Mouse (Mus musculus) frontal cortex, adult (tissue): ENCODE measurements around the gene Cds1.
A peak's percentile ranks its signal among the peaks of the same experiment; 100 is the strongest.

Source experiments
- ATAC-seq: cut with Nextera tagmentation; 2 replicates; pipeline ENCODE4 v1.9.2; 2017; ENCODE audit warnings: mild to moderate bottlenecking, moderate library complexity, mixed read lengths; ENCODE audit not compliant: low TSS enrichment

Gene Cds1

DNA sequence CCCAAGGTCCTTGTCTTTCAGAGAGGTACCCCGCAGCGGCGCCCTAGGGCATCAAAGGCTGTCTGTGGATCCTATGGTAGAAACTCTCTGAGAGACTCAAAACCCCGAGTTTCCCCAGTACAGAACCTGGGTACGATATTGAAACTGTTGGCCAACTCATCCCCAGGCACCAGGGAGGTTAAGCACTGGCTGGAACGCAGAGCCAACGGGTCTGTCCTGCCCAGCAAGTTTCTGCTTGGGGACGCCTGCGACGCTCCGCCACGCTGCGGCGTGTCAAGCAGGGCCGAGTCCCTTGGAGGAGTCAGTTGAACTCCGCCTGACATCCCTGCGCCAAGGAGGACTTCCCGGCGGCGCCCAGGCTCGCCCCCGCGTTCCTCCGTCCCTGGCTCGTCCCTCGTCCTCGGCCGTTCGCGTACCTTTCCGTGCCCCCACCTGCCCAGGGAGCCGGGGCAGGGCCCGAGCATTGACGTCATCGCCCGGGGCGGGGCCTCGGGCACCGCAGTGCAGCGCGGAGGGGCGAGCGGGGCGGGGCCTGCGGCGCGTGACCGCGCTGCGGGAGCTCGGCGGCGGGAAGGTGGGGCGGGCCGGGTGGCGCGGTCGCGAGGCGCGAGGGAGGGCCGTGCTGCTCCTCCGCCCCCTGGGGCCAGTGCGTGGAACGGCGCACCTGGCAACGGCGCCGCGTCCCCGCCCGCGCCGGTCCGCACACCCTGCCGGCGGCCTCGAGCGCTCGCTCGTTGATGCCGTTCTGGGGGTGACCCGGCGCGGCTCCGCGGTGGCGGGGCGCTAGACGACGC is at the start of gene Cds1:
TSS of gene Cds1 (plus strand) at position 577 of the 794 bp plus-strand sequence.
- ATAC-seq = peak; percentile 75

DNA sequence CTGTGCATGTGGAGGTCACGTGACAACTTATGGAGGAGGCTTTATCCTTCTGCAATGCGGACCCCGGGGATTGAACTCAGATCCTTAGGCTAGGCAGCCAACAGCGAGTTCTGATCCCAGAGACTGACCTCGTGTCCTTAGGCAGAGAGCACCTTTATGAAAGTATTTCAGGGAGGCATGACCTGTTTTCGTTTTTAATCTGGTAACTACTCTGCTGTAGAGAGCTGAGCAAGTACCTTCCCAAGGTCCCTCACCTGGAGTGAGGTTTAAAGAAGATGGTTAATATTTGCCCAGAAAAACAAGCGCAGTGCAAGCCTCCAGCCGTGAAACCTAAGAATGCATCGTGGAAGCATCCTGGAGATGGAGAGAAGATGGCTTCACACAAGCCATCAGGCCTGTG is 40.7 kb upstream of the Cds1 start:
- ATAC-seq = no peak

DNA sequence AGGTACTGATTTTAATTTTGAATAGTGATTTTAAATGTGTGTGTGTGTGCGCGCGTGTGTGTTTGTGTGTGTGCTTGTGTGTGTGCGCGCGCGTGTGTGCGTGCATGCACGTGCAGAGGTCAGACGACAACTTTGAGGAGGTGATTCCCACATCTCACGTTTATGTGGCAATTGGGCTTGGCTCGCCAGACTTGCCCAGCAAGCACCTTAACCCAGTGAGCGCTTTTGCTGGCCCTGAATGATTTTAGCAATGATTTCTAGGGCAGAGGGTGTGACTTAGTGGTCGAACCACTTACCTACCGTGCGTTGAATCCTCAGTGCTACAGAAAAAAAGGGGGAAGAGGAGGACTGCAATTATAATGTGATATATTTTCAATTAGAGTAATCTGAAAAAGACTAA is 40.2 kb upstream of the Cds1 start:
- ATAC-seq = no peak

DNA sequence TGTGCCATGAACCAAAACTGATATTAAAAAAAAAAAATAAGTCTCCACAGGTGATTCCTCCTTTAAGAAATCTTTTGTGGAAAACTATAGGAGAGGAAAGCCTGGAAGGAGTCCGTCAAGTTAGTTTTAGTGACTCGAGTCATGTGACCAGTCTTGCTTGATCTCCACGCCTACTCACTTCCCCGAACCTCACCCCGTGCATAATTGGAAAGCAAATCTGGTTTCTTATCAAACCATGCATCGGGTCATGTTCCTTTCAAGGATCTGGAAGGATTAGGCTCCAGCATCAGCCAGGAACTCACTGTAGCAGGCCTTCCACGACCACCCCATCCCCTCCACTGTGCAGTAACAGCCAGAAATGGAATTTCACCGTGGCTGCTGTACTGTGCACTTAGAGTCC is 39.2 kb upstream of the Cds1 start:
- no peak for ATAC-seq

DNA sequence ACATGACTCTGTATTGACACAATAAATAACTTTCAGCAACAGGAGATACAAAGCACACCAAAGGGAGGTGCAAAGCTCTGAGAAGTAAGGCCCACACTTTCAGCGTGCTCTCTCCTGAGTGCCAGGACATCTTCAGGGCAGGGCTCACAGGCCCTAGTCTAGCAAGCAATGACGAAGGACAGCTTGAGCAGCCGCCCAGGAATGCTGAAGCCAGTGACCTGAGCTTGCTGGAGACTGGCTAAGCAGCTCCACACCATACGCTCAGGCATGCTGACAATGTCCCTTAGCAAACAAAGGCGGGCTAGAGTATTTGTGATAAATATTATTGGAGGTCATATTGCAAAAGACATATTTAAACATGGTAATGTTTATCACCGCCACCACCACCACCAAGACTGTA is 38.6 kb upstream of the Cds1 start:
- ATAC-seq = no peak

DNA sequence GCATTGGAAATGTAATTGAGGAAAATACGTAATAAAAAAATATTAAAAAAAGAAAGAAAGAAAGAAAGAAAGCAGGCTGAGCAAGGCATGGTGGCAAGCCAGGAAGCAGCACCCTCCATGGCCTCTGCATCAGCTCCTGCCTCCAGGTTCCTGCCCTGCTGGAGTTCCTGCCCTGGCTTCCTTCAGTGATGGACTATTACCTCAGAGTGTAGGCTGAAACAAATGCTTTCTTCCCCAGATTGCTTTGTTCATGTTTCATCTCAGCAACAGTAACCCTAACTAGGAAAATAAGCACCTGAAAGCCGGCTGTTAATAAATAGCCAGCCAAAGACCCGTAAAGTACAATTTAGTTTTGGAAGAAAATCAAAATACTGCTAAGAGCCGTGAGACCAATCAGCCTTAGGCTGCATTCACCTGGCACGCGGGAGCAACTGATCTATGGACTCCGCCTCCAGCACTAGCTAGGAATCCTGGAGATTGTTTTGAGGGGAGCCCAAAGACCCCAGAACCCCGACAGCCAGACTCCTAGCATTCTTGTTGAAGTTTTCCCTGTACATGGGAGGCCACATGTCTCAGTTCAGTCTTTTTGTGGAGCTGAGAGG is 36.5 kb upstream of the Cds1 start:
- ATAC-seq = no peak

DNA sequence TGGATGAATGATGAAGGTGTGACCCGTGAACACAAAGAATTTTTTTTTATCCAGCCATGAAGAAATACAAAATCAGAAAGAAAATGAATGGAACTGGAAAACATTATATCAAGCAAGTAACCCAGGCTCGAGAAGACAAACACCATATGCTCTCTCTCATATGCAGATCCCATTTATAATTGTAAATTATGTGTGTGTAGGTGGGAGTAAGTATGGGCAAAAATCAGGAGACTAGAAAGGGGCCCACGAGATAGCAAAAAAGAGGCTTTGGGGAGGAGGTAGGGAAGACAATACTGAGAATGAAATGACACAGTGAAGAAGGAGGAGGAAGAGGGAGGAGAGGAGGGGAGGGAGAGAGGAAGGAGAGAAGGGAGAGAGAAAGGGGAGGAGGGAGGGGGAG is 27.6 kb upstream of the Cds1 start:
- ATAC-seq = peak; percentile 98

DNA sequence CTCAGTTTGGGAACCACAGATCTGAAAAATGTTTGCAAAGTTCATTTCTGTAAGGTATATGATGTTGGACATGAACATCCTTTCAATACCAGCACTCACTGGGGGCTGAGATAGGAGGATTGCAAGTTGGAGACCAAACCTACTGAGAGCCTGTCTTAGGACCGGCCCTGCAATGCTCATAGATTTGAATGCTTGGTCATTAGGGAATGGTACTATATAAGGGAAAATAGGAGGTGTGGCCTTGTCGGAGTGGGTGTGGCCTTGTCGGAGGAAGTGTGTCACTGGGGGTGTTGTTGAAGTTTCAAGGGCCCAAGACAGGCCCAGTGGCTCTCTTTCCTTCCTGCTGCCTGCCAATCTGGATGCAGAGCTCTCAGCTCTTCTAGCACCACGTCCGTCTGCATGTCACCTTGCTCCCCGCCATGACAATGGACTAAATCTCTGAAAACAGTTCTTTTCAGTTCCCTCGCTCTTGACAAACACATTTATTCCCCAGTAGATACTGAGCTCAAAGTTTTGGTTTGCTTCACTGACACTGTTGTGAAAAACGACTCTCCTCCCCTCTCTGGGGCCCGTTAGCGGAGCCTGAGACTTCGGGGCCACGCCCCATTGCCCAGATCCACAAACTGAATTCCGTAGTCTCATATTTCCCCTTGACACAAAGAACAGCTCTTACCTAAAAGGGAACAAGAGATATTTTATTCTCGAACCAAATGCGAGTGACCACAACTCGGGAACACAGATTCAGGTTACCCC is 24.3 kb upstream of the Cds1 start:
- ATAC-seq = no peak

DNA sequence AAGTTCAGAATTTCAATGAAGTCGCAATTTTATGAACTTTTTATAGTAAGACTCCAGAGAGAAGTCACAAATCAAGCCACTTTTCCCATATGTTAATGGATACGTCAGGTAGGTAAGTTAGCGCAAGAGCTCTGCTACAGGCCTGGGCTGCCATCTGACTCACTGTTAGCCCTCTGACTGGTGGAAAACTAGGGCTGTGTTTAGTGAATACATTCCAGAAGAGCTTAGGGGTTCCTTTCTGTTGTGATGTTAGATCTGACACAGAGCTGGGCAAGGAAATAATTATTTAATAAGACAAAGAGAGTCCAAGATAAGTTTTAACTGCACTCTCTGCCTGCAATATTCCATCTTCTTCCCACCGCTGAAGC is 23.7 kb upstream of the Cds1 start:
- no peak for ATAC-seq

DNA sequence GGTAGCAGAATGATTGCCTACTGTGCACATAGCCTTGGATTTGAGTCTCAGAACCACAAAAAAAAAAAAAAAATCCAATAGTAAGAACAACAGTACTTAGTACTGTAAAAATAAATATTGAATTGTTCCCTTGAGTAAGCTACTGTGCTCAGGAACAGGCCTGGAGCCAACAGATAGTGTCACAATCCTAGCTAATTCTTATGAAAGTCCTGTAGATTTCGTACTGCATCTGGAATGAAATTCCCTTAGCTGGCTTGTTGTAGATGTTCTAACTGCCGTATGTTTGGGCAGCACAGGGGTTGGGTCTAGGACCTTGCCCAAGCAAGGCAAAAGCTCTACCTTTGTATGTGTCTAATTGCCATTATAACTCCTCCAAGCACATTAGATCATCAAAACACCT is 22.9 kb upstream of the Cds1 start:
- ATAC-seq = no peak

DNA sequence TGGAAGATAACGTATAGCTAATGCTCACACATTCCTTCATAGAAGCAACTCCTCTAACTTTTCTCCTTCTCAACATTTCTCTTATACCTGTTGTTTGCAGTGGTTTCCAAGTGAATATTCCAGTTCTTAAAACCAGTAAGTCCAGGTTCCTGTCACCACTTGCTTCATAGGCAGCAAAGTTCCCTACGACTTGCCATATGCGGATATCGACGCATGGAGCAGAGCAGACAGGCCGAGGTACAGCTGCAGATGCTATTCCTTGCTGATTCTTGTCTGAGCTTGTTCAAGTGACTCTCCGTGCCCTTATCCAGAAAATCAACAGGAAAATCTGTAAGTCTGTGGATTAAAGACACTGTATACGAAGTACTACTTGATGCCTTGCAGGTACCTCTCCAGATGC is 22.5 kb upstream of the Cds1 start:
- no peak for ATAC-seq

DNA sequence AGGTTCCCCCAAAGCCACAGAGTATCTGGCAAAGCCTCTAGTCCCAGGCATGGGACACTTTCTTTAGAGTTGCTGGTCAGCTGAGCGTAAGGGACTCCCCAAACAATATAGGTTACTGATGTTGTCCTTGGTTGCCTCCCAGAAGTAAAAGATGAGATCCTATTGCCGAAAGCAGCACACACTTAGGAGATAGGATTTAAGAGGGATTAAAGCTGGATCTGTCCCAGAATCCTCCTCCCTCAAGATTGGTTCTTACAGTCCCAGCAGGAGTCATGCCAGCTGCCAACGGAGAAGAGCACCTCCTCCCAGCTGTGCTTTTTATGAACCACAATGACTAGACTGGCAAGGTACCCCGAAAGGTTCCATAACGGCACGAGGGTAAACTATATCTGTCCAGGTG is 20.0 kb upstream of the Cds1 start:
- ATAC-seq = no peak

DNA sequence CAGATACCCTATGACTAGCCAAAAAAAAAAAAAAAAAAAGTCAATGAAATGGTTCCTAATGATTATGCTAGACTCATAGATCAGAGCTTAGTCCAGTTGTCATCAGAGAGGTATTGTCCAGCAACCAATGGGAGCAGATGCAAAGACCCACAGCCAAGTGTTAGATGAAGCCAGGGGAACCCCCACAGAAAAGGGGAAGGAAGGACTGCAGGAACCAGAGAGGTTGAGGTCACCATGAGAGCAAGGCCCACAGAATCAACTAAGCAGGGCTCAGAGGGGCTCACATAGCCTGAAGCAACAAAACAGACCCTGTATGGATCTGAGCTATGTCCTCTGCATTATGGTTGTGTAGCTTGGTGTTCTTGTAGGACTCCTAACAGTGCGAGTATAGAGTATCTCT is 11.2 kb upstream of the Cds1 start:
- no peak for ATAC-seq

DNA sequence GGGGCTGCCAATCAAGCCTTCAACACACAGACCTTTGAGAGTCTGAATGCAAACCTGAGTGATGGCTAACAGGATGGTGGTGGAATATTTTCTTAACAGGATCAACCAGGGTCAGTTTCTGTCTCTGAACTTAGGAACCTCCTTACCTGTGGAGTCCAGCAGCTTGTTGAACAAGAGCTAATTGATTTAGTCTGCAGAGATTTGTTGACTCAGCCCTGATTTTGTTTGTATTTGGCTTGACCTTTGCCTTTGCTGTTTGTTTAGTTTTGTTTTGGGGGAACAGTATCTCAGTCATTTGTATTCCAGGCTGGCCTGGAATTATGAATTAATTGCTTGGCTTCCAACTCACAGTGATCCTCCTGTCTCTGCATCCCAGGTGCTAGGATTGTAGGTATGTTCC is 7.3 kb upstream of the Cds1 start:
- no peak for ATAC-seq

DNA sequence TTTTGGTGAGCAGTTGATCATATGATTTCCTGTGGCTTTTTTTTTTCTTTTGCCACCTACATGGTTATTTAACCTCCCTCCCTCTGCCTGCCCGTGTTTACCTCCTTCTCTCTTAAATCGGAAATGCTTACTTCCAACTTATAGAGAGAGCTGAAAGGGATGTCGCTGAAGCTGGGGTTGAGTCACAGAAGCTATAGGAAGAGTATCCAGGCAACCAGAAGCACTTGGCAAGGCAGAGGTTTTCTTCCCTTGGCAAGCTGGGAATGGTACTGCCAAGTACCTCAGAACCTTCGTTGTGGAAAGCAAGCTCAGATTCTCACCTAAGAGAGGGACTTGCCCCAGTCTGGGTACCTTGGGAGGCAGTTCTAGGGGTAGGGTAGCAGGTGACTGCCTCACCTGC is 3.2 kb upstream of the Cds1 start:
- ATAC-seq = peak; percentile 71

DNA sequence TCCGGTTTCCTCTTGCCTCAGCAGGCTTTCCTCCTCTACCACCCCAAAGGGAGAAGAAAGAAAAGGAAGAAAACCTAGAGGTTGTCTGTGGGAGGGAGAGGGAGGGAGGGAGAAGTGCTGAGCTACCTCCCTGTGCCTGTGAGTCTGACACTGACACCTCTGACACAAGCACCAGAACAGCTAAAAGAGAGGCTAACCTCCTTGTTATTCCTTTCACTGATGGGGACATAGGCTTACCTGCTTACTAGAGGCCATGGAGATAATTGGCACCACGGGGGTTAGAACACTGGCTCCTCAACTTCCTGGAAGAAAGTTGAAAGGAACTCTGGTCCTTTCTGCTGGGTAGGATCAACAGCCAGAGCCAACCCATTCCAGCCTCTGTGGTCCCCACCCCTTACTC is 1.4 kb upstream of the Cds1 start:
- ATAC-seq = no peak

DNA sequence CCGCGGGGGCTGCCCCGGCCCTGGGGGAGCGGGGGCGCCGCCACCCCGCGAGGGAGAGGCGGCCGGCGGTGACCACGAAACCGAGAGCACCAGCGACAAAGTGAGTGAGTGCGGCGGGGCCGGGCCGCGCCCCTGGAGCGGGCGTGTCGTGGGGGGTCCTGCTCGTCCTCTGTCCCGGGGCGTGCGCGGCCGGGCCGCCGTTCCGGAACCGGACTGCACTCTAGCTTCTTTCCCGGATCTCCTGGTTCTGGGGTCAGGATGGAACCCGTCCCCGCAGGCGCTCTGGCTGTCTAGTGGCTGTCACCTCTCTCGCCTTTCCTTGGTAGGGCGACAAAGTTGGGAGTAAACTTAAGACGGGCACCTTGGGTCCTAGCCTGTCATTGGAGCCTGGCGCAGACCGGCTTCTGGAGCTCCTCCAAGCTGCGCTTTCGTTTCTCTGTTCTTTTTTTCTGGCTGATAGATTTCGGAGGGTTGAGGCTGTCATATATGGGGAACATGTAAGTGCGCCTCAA is 516 bp downstream of the Cds1 start:
- peak; percentile 5 for ATAC-seq

DNA sequence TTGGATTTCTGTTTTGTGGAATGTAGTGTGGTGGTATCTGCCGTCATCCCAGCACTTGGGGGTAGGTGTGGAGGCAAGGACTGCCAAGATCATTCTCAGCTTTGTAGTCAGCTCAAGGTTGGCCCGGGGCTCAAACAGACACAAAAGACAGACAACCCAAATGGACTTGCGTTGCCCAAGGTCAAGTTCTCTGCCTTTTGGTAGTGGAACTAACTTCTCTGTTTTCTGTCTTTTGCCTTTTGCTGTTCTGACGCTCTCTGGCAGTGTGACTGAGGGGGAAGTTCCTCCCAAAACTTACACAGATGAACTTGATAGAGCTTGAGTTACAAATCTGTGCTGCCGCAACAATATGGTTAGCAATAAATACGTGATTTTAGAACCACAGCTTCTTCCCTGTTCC is 1.3 kb downstream of the Cds1 start:
- no peak for ATAC-seq

DNA sequence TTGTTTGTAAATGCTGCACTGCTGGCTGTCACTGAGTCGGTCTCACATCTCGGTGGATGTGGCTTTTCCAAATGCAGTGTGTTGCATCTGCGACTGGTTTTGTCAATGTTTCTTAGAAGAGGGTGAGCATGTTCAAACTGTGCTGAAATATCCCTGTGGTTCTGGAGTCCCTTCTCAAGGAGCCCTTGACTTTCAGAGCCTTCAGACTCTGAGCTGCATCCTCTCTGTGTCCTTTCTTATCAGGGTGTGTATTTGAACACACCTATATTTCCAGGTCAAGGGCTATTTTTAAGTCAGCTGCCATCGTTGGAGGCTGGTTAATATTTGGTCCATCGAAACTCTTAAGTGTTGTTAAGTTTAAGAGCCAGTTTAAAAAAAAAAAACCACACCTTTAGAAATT is 2.2 kb downstream of the Cds1 start:
- no peak for ATAC-seq

DNA sequence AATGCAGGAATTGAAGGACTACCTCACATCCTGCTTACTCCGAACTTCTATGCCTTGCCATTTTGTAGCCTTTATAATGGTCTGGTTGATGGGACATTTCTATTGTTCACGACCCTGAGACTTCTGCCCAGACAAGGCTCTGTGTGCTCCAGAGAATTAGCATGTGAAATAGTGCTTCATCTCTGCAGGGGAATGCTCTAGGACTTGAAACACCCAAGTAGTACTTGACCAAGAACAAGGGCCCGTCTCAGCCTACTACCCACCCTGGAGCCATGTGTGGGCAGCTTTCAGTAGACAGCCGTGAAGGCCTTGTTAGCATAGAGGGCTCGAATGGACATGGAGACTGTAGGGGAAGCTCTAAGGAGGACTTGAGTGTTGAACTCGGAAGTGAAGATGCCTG is 2.6 kb downstream of the Cds1 start:
- ATAC-seq = no peak

DNA sequence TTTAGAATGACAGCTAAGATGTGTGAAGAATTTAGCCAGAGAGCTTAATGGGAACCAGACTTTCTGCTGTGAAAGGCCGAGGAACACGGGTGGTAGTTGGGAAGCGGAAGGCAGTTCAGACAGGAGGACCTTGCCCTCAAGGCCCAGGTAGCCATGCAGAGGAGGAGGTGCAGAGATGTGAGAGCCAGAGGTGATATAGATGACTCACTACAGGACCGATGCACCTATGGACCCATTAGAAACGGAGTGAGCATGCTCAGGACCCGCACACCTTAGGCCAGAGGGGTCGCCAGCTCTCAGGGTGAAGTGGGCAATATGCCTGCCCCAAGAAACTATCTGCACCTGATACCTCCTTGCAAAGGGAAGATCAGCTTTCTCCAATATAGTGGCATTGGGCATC is 3.6 kb downstream of the Cds1 start:
- no peak for ATAC-seq

DNA sequence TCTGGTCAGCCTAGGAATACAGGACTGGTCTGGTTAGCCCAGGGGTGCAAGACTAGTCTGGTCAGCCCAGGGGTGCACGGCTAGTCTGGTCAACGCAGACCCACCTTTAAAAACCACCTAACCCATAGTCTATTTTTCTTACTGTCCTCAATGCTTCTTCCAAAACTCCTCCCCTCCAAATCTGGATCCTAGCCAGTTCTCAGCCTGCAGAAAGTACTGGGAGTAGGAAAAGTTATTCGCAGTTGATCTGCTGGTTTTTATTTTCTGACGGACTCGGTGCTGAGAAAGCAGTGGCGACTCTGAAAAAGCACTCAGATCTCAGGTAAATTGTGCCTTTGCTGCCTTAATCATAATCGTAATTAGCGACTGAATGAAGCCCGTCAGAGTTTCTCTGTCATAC is 7.7 kb downstream of the Cds1 start:
- ATAC-seq = no peak

DNA sequence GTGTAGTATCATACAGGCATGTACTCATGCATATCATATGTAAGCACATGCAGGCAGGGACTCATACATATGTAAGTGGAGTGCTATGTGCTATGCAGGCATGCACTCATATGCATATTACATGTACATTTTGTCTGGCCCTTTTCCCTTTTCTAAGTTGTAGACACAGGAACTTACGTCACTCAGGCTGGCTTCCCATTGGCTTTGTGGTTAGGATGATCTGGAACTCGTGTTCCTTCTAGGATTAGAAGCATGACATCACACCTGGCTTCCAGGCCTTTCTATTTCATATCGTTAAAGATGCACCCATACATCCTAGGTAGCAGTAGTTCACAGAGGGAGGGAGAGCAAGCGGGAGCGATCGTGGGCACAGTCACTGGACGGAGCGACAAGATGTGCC is 10.3 kb downstream of the Cds1 start:
- ATAC-seq = no peak
